Mouse (Mus musculus): Measurements from ENCODE around the gene Pon2.

- TF ChIP-seq CTCF (IDR thresholded peaks at IDR 0.05) (no peak), EP300 (IDR thresholded peaks at IDR 0.05) (no peak)
Measured at GRCm38 (mm10) chr6:5254869-5255268, 43.4 kb downstream of the Pon2 start.

Measured in lung, postnatal 0 days (tissue).